Mouse (Mus musculus): Measurements from ENCODE around the gene Tas1r2. TPM values are rescaled to one million over a fixed set of nuclear protein-coding genes. Genes with fewer than 3 reads are reported as not detected.

Tas1r2 gene
- polyA plus RNA-seq, 1 experiment from 2014 or later: not detected

- no peaks in the 10 kb centered on the region for H3K9me3 ChIP-seq
- H3K4me2 ChIP-seq: peak overlapping the region; percentile 90
- peak overlapping the region; percentile 77; the same call in 1 of the 2 replicates for H3K9ac ChIP-seq
- no peak overlapping the region; the same call in 1 of the 2 replicates for H3K27ac ChIP-seq
- peaks cover 25% of the 10 kb centered on the region for H3K4me1 ChIP-seq
- peak overlapping the region; percentile 69 for H3K4me3 ChIP-seq (replicated peaks)
- no peak for ATAC-seq (ENCODE audit: insufficient read depth, low FRiP score, low read depth)
- H3K27me3 ChIP-seq (replicated peaks): no peaks in the 10 kb centered on the region
- no peaks in the 10 kb centered on the region for H3K36me3 ChIP-seq
- 21% methylated on average over 21 of the region's 21 CpGs for WGBS
Measured at GRCm38 (mm10) chr4:139623434-139624115, 29.8 kb upstream of the Tas1r2 start.

GRCm38 (mm10) chr4:139624116-139624489 lies 29.2 kb upstream of the Tas1r2 start:
- no peaks in the 10 kb centered on the region for H3K9me3 ChIP-seq
- no peak overlapping the region for H3K9ac ChIP-seq
- H3K27me3 ChIP-seq (replicated peaks): no peaks in the 10 kb centered on the region
- peaks cover 25% of the 10 kb centered on the region for H3K4me1 ChIP-seq
- WGBS: 49% methylated on average over 5 of the region's 5 CpGs
- H3K4me3 ChIP-seq (replicated peaks): peak overlapping the region; percentile 69
- no peak overlapping the region for H3K27ac ChIP-seq
- no peaks in the 10 kb centered on the region for H3K36me3 ChIP-seq
- peak overlapping the region; percentile 90 for H3K4me2 ChIP-seq
- ATAC-seq (ENCODE audit: insufficient read depth, low FRiP score, low read depth): no peak

DNA sequence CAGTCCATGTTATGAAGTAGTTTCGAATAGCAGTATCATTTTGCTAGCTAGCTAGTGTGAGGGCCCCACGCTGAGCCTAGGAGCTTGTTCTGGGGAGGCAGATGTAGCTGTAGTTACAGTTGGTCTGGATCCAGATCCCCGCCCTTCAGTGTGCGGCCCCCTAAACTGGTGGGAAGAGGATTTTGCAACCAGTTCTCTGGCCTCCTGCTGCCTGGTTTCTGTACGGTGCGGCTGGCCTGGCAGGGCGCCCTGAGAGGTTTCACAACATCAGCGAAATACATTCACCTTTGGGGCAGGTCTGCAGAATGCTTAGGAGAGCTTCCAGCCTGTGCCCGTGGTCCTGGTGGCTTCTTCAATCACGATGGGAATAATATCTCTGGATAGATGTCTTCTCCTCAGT lies 28.6 kb upstream of the Tas1r2 start:
- no peak for ATAC-seq (ENCODE audit: insufficient read depth, low FRiP score, low read depth)
- no peak overlapping the region for H3K9ac ChIP-seq
- 59% methylated on average over 10 of the region's 10 CpGs for WGBS

GRCm38 (mm10) chr4:139627361-139627760 lies 26.0 kb upstream of the Tas1r2 start:
- Histone ChIP-seq H3K4me2 (no peak overlapping the region), H3K27ac (no peak overlapping the region), H3K36me3 (no peaks in the 10 kb centered on the region), H3K9ac (no peak overlapping the region), H3K9me3 (no peaks in the 10 kb centered on the region), H3K4me3 (replicated peaks) (no peak overlapping the region), H3K27me3 (replicated peaks) (no peaks in the 10 kb centered on the region), H3K4me1 (peaks cover 18% of the 10 kb centered on the region)
- 90% methylated on average over 11 of the region's 11 CpGs for WGBS
- ATAC-seq (ENCODE audit: insufficient read depth, low FRiP score, low read depth): no peak

More for the DNA sequence above, 28.6 kb upstream of the Tas1r2 start:
- Histone ChIP-seq H3K4me1 (peaks cover 25% of the 10 kb centered on the region), H3K36me3 (no peaks in the 10 kb centered on the region), H3K9me3 (no peaks in the 10 kb centered on the region), H3K4me3 (replicated peaks) (peak overlapping the region; percentile 69; the same call in 1 of the 2 replicates), H3K4me2 (peak overlapping the region; percentile 90), H3K27ac (0 out of 2 replicates have a peak overlapping the region, but pooled peaks have one; percentile 0), H3K27me3 (replicated peaks) (no peaks in the 10 kb centered on the region)

DNA sequence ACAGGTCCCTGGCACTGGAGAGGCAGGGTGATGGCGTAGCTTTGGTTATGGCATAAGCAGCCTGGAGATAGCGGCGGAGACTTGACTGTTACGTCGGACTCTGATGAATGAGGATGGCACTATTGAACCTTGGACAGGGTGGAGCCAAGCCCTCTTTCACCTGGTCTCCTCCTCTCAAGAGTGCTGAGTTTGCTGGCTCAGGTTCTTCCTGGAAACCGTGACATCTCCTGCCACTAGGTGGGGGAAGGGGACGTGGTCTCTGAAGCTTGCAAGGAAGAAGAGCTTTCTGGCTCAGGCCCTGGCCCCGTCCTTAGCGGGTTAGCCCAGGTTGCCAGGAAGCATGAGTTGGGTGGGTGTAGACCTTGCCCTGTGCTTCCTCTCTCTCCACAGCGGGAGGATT lies 23.2 kb upstream of the Tas1r2 start:
- Histone ChIP-seq H3K27ac (no peak overlapping the region), H3K27me3 (replicated peaks) (no peaks in the 10 kb centered on the region), H3K4me3 (replicated peaks) (no peak overlapping the region), H3K36me3 (no peaks in the 10 kb centered on the region), H3K9ac (no peak overlapping the region), H3K9me3 (no peaks in the 10 kb centered on the region), H3K4me2 (no peak overlapping the region), H3K4me1 (peaks cover 3% of the 10 kb centered on the region; the same call in 1 of the 2 replicates)
- no peak for ATAC-seq (ENCODE audit: insufficient read depth, low FRiP score, low read depth)
- WGBS: 64% methylated on average over 10 of the region's 10 CpGs

DNA sequence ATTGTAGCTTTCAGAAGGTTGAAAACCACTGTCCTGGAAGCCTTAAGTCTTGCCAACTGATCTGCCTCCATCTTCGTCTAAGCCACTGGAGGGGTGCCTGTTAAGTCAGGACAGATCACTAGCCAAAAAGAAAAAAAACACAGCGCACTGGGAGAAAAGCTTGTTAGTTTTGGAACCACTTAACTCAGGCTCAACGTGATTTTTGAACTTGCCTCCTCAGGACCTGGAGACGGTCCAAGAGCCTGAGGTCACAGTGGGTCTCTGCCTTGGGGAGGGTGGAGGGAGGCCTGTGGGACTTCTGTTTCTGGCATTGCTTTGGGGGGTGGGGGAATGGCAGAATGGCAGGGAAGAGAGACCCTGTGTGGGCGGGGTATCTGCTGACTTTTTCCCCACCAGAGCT lies 22.2 kb upstream of the Tas1r2 start:
- whole genome bisulfite sequencing: 56% methylated on average over 5 of the region's 5 CpGs
- Histone ChIP-seq H3K9ac (no peak overlapping the region), H3K4me3 (replicated peaks) (no peak overlapping the region), H3K36me3 (no peaks in the 10 kb centered on the region), H3K9me3 (no peaks in the 10 kb centered on the region), H3K27ac (no peak overlapping the region), H3K4me2 (no peak overlapping the region), H3K27me3 (replicated peaks) (no peaks in the 10 kb centered on the region), H3K4me1 (no peaks in the 10 kb centered on the region)
- no peak for ATAC-seq (ENCODE audit: insufficient read depth, low FRiP score, low read depth)

DNA sequence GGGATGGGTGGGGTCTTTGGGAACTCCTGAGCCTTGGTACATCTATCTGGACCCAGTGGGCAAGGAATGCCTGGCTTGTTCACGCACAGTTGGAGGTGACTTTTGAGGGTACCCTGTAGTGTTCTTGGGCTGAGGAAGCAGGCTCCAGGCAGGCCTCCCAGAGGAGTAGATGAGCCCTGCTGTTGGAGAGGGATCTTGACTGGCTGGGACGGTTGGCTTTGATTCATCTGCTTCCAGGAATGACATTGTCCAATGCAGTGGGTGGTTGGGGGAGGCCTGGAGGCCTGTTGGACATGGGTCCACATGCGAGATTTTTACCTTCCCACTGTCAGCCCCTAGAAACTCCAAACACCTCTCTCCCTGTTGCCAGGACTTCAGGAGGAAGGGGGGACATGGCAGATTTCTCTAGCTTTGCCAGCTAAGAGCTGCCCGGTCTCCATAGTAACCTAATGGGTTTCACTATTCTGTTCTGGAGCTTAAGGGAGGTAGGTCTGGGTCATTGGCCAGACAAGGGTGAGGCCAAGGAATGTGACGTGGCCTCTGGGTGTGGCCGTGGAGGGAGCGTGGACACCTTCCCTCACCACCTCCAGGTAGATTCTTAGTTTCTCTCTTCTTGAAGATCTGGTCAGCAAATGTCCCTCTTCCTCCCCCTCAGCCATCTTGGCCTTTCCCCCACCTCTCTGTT lies 21.6 kb upstream of the Tas1r2 start:
- no peak for ATAC-seq (ENCODE audit: insufficient read depth, low FRiP score, low read depth)
- Histone ChIP-seq H3K4me3 (replicated peaks) (no peak overlapping the region), H3K4me2 (no peak overlapping the region), H3K27me3 (replicated peaks) (no peaks in the 10 kb centered on the region), H3K9ac (no peak overlapping the region), H3K4me1 (no peaks in the 10 kb centered on the region), H3K27ac (no peak overlapping the region), H3K36me3 (no peaks in the 10 kb centered on the region), H3K9me3 (no peaks in the 10 kb centered on the region)
- WGBS: 87% methylated on average over 7 of the region's 7 CpGs

- ATAC-seq (ENCODE audit: insufficient read depth, low FRiP score, low read depth): no peak
- no peaks in the 10 kb centered on the region for H3K27me3 ChIP-seq (replicated peaks)
- H3K27ac ChIP-seq: no peak overlapping the region
- H3K4me2 ChIP-seq: no peak overlapping the region
- 76% methylated on average over 10 of the region's 10 CpGs for WGBS
- H3K9ac ChIP-seq: no peak overlapping the region
- H3K36me3 ChIP-seq: no peaks in the 10 kb centered on the region
- H3K4me1 ChIP-seq: no peaks in the 10 kb centered on the region
- no peaks in the 10 kb centered on the region for H3K9me3 ChIP-seq
- H3K4me3 ChIP-seq (replicated peaks): no peak overlapping the region
Measured at GRCm38 (mm10) chr4:139632254-139632580, 21.1 kb upstream of the Tas1r2 start.

GRCm38 (mm10) chr4:139636373-139636772 lies 17.0 kb upstream of the Tas1r2 start:
- H3K4me2 ChIP-seq: no peak overlapping the region
- WGBS: 30% methylated on average over 7 of the region's 7 CpGs
- H3K36me3 ChIP-seq: no peaks in the 10 kb centered on the region
- no peak overlapping the region for H3K27ac ChIP-seq
- no peak for ATAC-seq (ENCODE audit: insufficient read depth, low FRiP score, low read depth)
- no peak overlapping the region for H3K4me3 ChIP-seq (replicated peaks)
- H3K9ac ChIP-seq: no peak overlapping the region
- 0 out of 2 replicates have a peak, but pooled peaks cover under 1% of the 10 kb centered on the region for H3K27me3 ChIP-seq (replicated peaks)
- H3K9me3 ChIP-seq: no peaks in the 10 kb centered on the region
- H3K4me1 ChIP-seq: 0 out of 2 replicates have a peak, but pooled peaks cover under 1% of the 10 kb centered on the region

DNA sequence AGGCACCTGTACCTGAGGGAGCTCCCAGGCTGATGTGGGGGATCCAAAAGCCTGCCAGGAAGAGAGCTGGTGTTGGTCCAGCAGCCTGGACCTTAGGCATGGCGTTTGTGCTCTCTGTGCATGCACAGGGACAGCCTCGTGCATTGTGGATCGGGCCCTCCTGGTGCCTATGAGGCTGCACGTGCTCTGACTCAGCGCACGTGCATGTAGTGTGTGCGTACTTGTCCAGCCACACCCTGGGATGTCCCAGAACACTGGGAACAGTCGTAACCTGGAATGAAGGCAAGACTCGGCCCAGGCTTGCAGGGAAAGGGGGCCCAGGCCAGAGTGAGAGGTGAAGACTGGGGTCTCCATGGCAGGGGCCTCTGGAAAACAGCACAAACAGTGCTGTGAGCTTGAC lies 15.5 kb upstream of the Tas1r2 start:
- Histone ChIP-seq H3K27me3 (replicated peaks) (peaks cover 3% of the 10 kb centered on the region; the same call in 1 of the 2 replicates), H3K9me3 (no peaks in the 10 kb centered on the region), H3K4me1 (peaks cover 11% of the 10 kb centered on the region; the same call in 1 of the 2 replicates), H3K4me2 (no peak overlapping the region), H3K27ac (no peak overlapping the region), H3K9ac (no peak overlapping the region), H3K4me3 (replicated peaks) (no peak overlapping the region), H3K36me3 (no peaks in the 10 kb centered on the region)
- ATAC-seq (ENCODE audit: insufficient read depth, low FRiP score, low read depth): no peak
- 78% methylated on average over 9 of the region's 9 CpGs for WGBS

DNA sequence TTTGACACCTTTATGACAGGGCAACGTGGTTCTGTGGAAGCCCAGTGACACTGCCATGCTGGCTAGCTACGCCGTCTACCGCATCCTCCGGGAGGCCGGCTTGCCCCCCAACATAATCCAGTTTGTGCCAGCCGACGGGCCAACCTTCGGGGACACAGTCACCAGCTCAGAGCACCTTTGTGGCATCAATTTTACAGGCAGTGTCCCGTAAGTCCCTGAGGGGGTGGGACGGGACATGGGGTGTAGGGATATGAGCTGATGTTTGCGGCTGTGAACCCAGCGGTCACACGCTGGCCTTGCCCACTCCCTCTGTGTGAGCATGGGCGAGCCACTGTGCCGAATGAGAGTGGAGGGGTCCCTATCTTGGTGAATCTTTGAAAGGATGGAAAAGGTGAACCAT lies 15.0 kb upstream of the Tas1r2 start:
- H3K36me3 ChIP-seq: no peaks in the 10 kb centered on the region
- H3K9me3 ChIP-seq: no peaks in the 10 kb centered on the region
- peaks cover 11% of the 10 kb centered on the region; the same call in 1 of the 2 replicates for H3K4me1 ChIP-seq
- WGBS: 91% methylated on average over 16 of the region's 16 CpGs
- no peak overlapping the region for H3K4me2 ChIP-seq
- ATAC-seq (ENCODE audit: insufficient read depth, low FRiP score, low read depth): no peak
- no peak overlapping the region for H3K9ac ChIP-seq
- H3K27ac ChIP-seq: no peak overlapping the region
- H3K4me3 ChIP-seq (replicated peaks): no peak overlapping the region
- peaks cover 3% of the 10 kb centered on the region; the same call in 1 of the 2 replicates for H3K27me3 ChIP-seq (replicated peaks)

DNA sequence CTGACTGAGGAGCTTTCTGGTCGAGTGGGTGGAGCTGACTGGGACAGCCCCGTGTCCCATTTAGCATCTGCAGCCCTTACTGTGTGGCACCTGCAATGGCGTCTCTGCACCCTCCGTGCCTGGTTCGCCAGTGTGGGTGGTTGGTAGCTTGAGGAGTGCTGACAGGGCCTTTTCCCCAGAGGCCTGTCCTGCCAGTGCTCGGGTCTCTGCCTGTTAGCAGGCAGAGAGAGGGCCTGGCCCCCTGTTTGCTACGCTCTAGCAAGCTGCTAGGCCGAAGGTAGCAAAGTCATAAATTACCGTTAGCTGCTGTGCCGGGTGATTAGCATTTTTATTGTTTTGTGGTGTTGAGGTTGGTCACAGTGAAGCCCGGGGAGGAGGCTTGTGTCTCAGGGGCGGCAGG lies 13.5 kb upstream of the Tas1r2 start:
- no peak overlapping the region for H3K27ac ChIP-seq
- no peak overlapping the region for H3K9ac ChIP-seq
- no peak overlapping the region for H3K4me3 ChIP-seq (replicated peaks)
- H3K4me2 ChIP-seq: no peak overlapping the region
- H3K9me3 ChIP-seq: no peaks in the 10 kb centered on the region
- peaks cover 3% of the 10 kb centered on the region; the same call in 1 of the 2 replicates for H3K27me3 ChIP-seq (replicated peaks)
- 58% methylated on average over 12 of the region's 12 CpGs for WGBS
- H3K4me1 ChIP-seq: peaks cover 11% of the 10 kb centered on the region; the same call in 1 of the 2 replicates
- ATAC-seq (ENCODE audit: insufficient read depth, low FRiP score, low read depth): no peak
- no peaks in the 10 kb centered on the region; the same call in 1 of the 2 replicates for H3K36me3 ChIP-seq

Data from stomach, embryonic 15.5 days (tissue).